Mouse (Mus musculus) small intestine, adult 2 months (tissue): ENCODE data around the gene Odf3.

Source experiments
- CTCF ChIP-seq: fragments of 200-500 bp; IDR thresholded peaks from 2 replicates; pipeline ENCODE4 v1.5.1; 2012; ENCODE audit warnings: low read depth, mild to moderate bottlenecking, control low read depth, inconsistent platforms, low read length, moderate library complexity, mixed read lengths; ENCODE audit not compliant: insufficient replicate concordance, insufficient read length; ENCODE audit errors: extremely low read depth
- POLR2A ChIP-seq: fragments of 200-500 bp; IDR thresholded peaks from 2 replicates; pipeline ENCODE4 v1.6.1; 2012; ENCODE audit warnings: low read depth, mild to moderate bottlenecking, control low read depth, inconsistent platforms, low read length, moderate library complexity

GRCm38 (mm10) chr7:140897863-140898262, 50.3 kb downstream of the Odf3 start:
- TF ChIP-seq CTCF (no peak), POLR2A (no peak)
